Mouse (Mus musculus) forebrain, postnatal 0 days (tissue): Measurements from ENCODE around the gene Txndc2. TPM values are rescaled to one million over a fixed set of nuclear protein-coding genes. Genes with fewer than 3 reads are reported as not detected.
"Not testable (repeated sequence)": the region's sequence is repeated elsewhere in the genome, so short reads cannot be mapped to it uniquely, and the experiment has no call there.

Experiments used
- ATAC-seq: fragments of 200-750 bp; cut with Nextera tagmentation; 2 replicates; pipeline ENCODE4 v1.8.0; 2017; ENCODE audit warnings: mild to moderate bottlenecking, moderate library complexity
- DNase-seq: peaks from one replicate; pipeline ENCODE4 v3.0.0-alpha.2; 2015
- H3K27ac ChIP-seq: fragments of 300-500 bp; sonication (generic); 2 replicates; pipeline ENCODE4 v1.5.1; 2014; ENCODE audit warnings: low read depth, mild to moderate bottlenecking, antibody characterized with exemption, low read length, moderate library complexity, mixed read lengths
- H3K27me3 ChIP-seq: fragments of 300-500 bp; sonication (generic); 2 replicates; pipeline ENCODE4 v1.6.1; 2014; ENCODE audit warnings: mild to moderate bottlenecking, low read length, mixed read lengths; ENCODE audit not compliant: insufficient read depth
- H3K36me3 ChIP-seq: fragments of 300-500 bp; sonication (generic); 2 replicates; pipeline ENCODE4 v1.6.1; 2014; ENCODE audit warnings: mild to moderate bottlenecking, moderate library complexity; ENCODE audit not compliant: insufficient read depth
- H3K4me1 ChIP-seq: fragments of 300-500 bp; sonication (generic); 2 replicates; pipeline ENCODE4 v1.6.1; 2014; ENCODE audit warnings: antibody characterized with exemption; ENCODE audit not compliant: insufficient read depth
- H3K4me2 ChIP-seq: fragments of 300-500 bp; sonication (generic); 2 replicates; pipeline ENCODE4 v1.6.1; 2014; ENCODE audit warnings: low read depth, mild to moderate bottlenecking, moderate library complexity
- H3K4me3 ChIP-seq: fragments of 300-500 bp; sonication (generic); 2 replicates; pipeline ENCODE4 v1.5.1; 2014; ENCODE audit warnings: low read depth, low read length, mixed read lengths
- H3K9ac ChIP-seq: fragments of 300-500 bp; sonication (generic); 2 replicates; pipeline ENCODE4 v1.6.1; 2014; ENCODE audit warnings: mild to moderate bottlenecking
- H3K9me3 ChIP-seq: fragments of 300-500 bp; sonication (generic); 2 replicates; pipeline ENCODE4 v1.6.1; 2016; ENCODE audit warnings: low read length
- CTCF ChIP-seq: sonication (generic); IDR thresholded peaks from 2 replicates; pipeline ENCODE4 v1.5.1; 2016; ENCODE audit warnings: antibody characterized with exemption, control low read depth, low read depth
- WGBS: fragments of 180-500 bp; shearing (Covaris S2); extraction: QIAGEN DNeasy Blood & Tissue Kit; methylation state at CpG from one replicate; pipeline ENCODE4 v1.1.7; 2014; 5-methylcytosine and 5-hydroxymethylcytosine counted together
- polyA plus RNA-seq: library from polyadenylated mRNA; unstranded; fragments of >200 nt; fragmentation: Nextera tagmentation; extraction: Ambion mirVana; gene quantifications from 2 replicates; pipeline ENCODE4 v1.2.1, GENCODE M21; 2015
- total RNA-seq: library from RNA; depleted of rRNA; stranded (reverse); fragments of >200 nt; gene quantifications from 2 replicates; pipeline ENCODE4 v1.2.3, GENCODE M21; 2014

Txndc2 gene
- total and polyA plus RNA-seq, 2 experiments from 2014 or later: 0.19 TPM; not detected in 1

- H3K4me1 ChIP-seq: 0 out of 2 replicates have a peak, but pooled peaks cover 5% of the 10 kb centered on the region
- 84% methylated on average over 6 of the region's 6 CpGs for WGBS
- peaks cover 4% of the 10 kb centered on the region; the same call in 1 of the 2 replicates for H3K36me3 ChIP-seq
- no peak overlapping the region for H3K4me2 ChIP-seq
- ATAC-seq: no peak
- no peaks in the 10 kb centered on the region for H3K9me3 ChIP-seq
- no peak for DNase-seq
- no peak overlapping the region for H3K27ac ChIP-seq
- no peak for TF ChIP-seq CTCF
- H3K9ac ChIP-seq: no peak overlapping the region
- H3K4me3 ChIP-seq: no peak overlapping the region
- H3K27me3 ChIP-seq: no peaks in the 10 kb centered on the region
Measured at GRCm38 (mm10) chr17:65647226-65647625, 5.3 kb upstream of the Txndc2 start.

DNA sequence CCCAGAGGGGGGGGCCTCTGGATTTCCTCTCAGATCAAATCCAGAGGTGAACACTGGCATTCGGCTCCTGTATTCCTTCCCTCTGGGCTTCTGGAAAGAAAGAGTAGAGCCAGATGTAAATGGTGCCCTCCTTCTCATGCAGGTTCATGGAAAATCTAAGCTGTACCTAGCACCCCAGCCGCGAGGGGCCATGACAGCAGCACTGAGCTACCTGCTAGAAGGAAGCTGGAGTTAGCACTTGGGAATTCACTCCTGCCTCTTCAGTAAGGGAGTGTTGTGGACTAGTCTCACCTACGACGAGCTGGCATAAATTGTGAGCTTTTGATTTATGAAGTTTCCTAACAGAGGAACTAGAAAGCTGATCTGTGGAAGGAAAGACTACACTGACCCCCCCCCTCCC, 1.6 kb upstream of the Txndc2 start:
- TF ChIP-seq CTCF: no peak
- no peak overlapping the region for H3K4me2 ChIP-seq
- H3K4me3 ChIP-seq: no peak overlapping the region
- ATAC-seq (no peak), DNase-seq (no peak)
- no peaks in the 10 kb centered on the region for H3K27me3 ChIP-seq
- peak overlapping the region; percentile 37; the same call in 1 of the 2 replicates for H3K27ac ChIP-seq
- 0 out of 2 replicates have a peak, but pooled peaks cover 5% of the 10 kb centered on the region for H3K4me1 ChIP-seq
- 83% methylated on average over 5 of the region's 5 CpGs for WGBS
- no peaks in the 10 kb centered on the region for H3K36me3 ChIP-seq
- H3K9ac ChIP-seq: no peak overlapping the region
- no peaks in the 10 kb centered on the region for H3K9me3 ChIP-seq

GRCm38 (mm10) chr17:65643051-65643521, 1.1 kb upstream of the Txndc2 start:
- H3K4me1 ChIP-seq: 0 out of 2 replicates have a peak, but pooled peaks cover 5% of the 10 kb centered on the region
- H3K27ac ChIP-seq: peak overlapping the region; percentile 37
- WGBS: 25% methylated on average over 10 of the region's 10 CpGs
- TF ChIP-seq CTCF: no peak
- H3K4me3 ChIP-seq: no peak overlapping the region
- no peaks in the 10 kb centered on the region for H3K9me3 ChIP-seq
- DNase-seq (peak; percentile 65), ATAC-seq (peak; percentile 77)
- peak overlapping the region; percentile 2; the same call in 1 of the 2 replicates for H3K4me2 ChIP-seq
- H3K27me3 ChIP-seq: no peaks in the 10 kb centered on the region
- no peaks in the 10 kb centered on the region for H3K36me3 ChIP-seq
- no peak overlapping the region; the same call in 1 of the 2 replicates for H3K9ac ChIP-seq

DNA sequence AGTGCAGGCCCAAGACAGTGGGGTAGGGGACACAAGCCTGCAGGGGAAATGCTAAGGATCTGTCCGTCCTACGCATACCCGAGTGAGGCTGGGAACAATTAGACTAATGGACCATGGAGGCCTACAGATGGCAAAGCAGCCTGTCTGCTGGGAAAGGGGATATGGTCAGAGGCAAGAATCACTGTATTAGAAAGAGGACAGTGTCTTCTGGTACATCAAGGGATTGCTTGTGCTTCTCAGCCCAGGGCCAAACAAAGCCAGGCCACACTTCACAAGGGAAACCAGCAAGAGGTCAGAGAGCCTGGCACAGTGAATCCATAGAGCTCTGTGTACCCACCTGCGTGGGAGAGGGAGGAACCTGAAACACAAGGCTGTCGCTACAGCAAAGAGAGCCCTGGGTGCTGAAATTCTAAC, 617 bp upstream of the Txndc2 start:
- whole genome bisulfite sequencing: 41% methylated on average over 5 of the region's 5 CpGs
- DNase-seq: peak; percentile 6
- Histone ChIP-seq H3K27me3 (no peaks in the 10 kb centered on the region), H3K9me3 (no peaks in the 10 kb centered on the region), H3K4me2 (no peak overlapping the region), H3K9ac (no peak overlapping the region; the same call in 1 of the 2 replicates), H3K27ac (peak overlapping the region; percentile 37; the same call in 1 of the 2 replicates), H3K4me3 (no peak overlapping the region), H3K36me3 (no peaks in the 10 kb centered on the region), H3K4me1 (0 out of 2 replicates have a peak, but pooled peaks cover 5% of the 10 kb centered on the region)
- ATAC-seq: peak; percentile 52
- TF ChIP-seq CTCF: no peak

DNA sequence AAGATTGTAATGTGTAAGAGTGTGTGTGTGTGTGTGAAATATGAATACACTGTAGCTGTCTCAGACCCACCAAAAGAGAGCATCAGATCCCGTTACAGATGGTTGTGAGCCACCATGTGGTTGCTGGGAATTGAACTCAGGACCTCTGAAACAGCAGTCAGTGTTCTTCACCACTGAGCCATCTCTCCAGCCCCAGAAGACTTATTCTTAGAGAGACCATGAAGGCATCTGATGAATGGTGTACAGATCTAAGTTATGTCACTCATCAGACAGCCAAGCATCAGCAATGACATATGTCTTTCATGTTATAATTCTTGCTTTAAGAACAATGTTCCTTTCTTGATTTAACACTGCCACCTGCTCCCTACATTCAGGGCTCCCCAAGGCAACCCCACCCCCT, 2.8 kb downstream of the Txndc2 start:
- H3K4me3 ChIP-seq: no peak overlapping the region
- no peaks in the 10 kb centered on the region for H3K27me3 ChIP-seq
- WGBS: 91% methylated on average over 1 of the region's 1 CpGs
- DNase-seq: no peak
- no peaks in the 10 kb centered on the region for H3K36me3 ChIP-seq
- TF ChIP-seq CTCF: no peak
- no peak overlapping the region for H3K4me2 ChIP-seq
- ATAC-seq: no peak
- no peak overlapping the region for H3K9ac ChIP-seq
- H3K4me1 ChIP-seq: 0 out of 2 replicates have a peak, but pooled peaks cover 5% of the 10 kb centered on the region
- no peak overlapping the region for H3K27ac ChIP-seq
- no peaks in the 10 kb centered on the region for H3K9me3 ChIP-seq

DNA sequence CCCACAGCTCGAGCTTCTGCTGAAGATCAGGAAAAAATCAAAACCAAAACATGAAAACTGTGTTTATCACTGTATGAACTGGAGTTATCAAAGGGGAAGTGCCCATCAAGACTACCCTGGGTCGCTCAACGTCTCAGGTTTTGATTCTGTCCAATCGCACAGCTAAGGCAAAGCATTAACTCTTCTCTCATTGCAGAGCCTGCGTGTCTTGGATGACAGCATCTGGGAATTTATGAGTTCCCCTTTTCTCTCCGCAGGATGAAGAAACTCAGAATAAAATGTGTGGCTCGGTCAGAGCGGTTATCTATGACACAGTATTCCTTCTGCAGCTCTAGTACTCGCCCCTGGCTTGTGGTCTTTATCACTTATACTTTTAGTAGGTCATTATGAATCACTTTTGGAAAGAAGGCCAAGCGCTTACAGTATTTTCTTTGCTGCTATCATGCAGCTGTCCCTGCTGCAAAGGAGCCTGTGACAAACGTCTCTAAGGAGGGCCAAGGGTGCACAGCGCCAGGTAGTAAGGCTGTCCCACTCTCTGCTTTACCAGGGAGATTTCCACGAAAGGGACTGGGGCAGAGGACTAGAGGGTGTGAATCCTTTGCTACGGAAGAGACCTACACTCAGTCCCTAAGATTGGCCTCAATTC, 6.1 kb downstream of the Txndc2 start:
- no peak for ATAC-seq
- Histone ChIP-seq H3K4me2 (no peak overlapping the region), H3K9ac (no peak overlapping the region), H3K27ac (no peak overlapping the region), H3K9me3 (no peaks in the 10 kb centered on the region), H3K36me3 (no peaks in the 10 kb centered on the region), H3K4me3 (no peak overlapping the region), H3K4me1 (no peaks in the 10 kb centered on the region), H3K27me3 (no peaks in the 10 kb centered on the region)
- no peak for TF ChIP-seq CTCF
- no peak for DNase-seq
- 85% methylated on average over 14 of the region's 14 CpGs for WGBS

- 81% methylated on average over 6 of the region's 6 CpGs for WGBS
Measured at GRCm38 (mm10) chr17:65629943-65630342, 12.0 kb downstream of the Txndc2 start.

GRCm38 (mm10) chr17:65628823-65629532, 13.0 kb downstream of the Txndc2 start:
- H3K4me1 ChIP-seq, H3K4me2 ChIP-seq, ATAC-seq, H3K27ac ChIP-seq, DNase-seq, H3K36me3 ChIP-seq, H3K9ac ChIP-seq, H3K27me3 ChIP-seq, H3K4me3 ChIP-seq, H3K9me3 ChIP-seq: not testable (repeated sequence)
- WGBS: 84% methylated on average over 13 of the region's 13 CpGs

More at GRCm38 (mm10) chr17:65629943-65630342, 12.0 kb downstream of the Txndc2 start:
- ATAC-seq (no peak), DNase-seq (no peak)
- no peak overlapping the region for H3K4me2 ChIP-seq
- no peak overlapping the region for H3K9ac ChIP-seq
- no peak overlapping the region for H3K27ac ChIP-seq
- H3K27me3 ChIP-seq: no peaks in the 10 kb centered on the region
- no peak overlapping the region for H3K4me3 ChIP-seq
- no peaks in the 10 kb centered on the region for H3K4me1 ChIP-seq
- no peak for TF ChIP-seq CTCF
- H3K9me3 ChIP-seq: no peaks in the 10 kb centered on the region
- no peaks in the 10 kb centered on the region for H3K36me3 ChIP-seq
